Mouse (Mus musculus) liver, embryonic 14.5 days (tissue): ENCODE results near the gene Plppr1. TPM values are rescaled to one million over a fixed set of nuclear protein-coding genes. Genes with fewer than 3 reads are reported as not detected.

Source experiments
- ATAC-seq: fragments of 200-750 bp; cut with Nextera tagmentation; 2 replicates; pipeline ENCODE4 v1.8.0; 2017; ENCODE audit warnings: moderate number of reproducible peaks, mild to moderate bottlenecking, moderate library complexity; ENCODE audit not compliant: insufficient read depth
- DNase-seq, 3 experiments: peaks; one replicate each; pipeline ENCODE4 v3.0.0-alpha.2; 2012 to 2013; ENCODE audit warnings: low read depth in 3 of 3, low spot score in 3 of 3
- H3K27ac ChIP-seq: fragments of 300-500 bp; sonication (generic); 2 replicates; pipeline ENCODE4 v1.5.1; 2014; ENCODE audit warnings: moderate library complexity, mild to moderate bottlenecking, control low read depth, inconsistent platforms
- H3K27me3 ChIP-seq: fragments of 300-500 bp; sonication (generic); 2 replicates; pipeline ENCODE4 v1.6.1; 2014; ENCODE audit warnings: mild to moderate bottlenecking, low read length, moderate library complexity; ENCODE audit not compliant: control insufficient read depth, insufficient read depth
- H3K36me3 ChIP-seq: fragments of 300-500 bp; sonication (generic); replicated peaks from 2 replicates; pipeline ENCODE4 v1.6.1; 2014; ENCODE audit warnings: low read depth; ENCODE audit not compliant: control insufficient read depth, insufficient read depth
- H3K4me1 ChIP-seq, 2 experiments: fragments of 200-500 bp in 1 of 2; fragments of 300-500 bp in 1 of 2; sonication (generic) in 1 of 2; replicated peaks; 2 replicates each; pipeline ENCODE4 v1.6.1; 2012 to 2014; ENCODE audit warnings: antibody characterized with exemption in 1 of 2, inconsistent platforms in 1 of 2, low read length in 1 of 2; ENCODE audit not compliant: control insufficient read depth in 2 of 2, insufficient read depth in 2 of 2
- H3K4me2 ChIP-seq: fragments of 300-500 bp; sonication (generic); 2 replicates; pipeline ENCODE4 v1.6.1; 2014; ENCODE audit warnings: low read depth, mild to moderate bottlenecking, control low read depth, moderate library complexity
- H3K4me3 ChIP-seq, 2 experiments: fragments of 200-500 bp in 1 of 2; fragments of 300-500 bp in 1 of 2; sonication (generic) in 1 of 2; 2 replicates each; pipeline ENCODE4 v1.5.1; 2012 to 2014; ENCODE audit warnings: low read depth in 2 of 2, low read length in 2 of 2, mild to moderate bottlenecking in 2 of 2, control low read depth in 1 of 2, inconsistent platforms in 1 of 2, moderate library complexity in 1 of 2; ENCODE audit not compliant: insufficient read depth in 1 of 2
- H3K9ac ChIP-seq: fragments of 300-500 bp; sonication (generic); replicated peaks from 2 replicates; pipeline ENCODE4 v1.6.1; 2014; ENCODE audit warnings: mild to moderate bottlenecking, control low read depth, moderate library complexity
- H3K9me3 ChIP-seq: fragments of 300-500 bp; sonication (generic); 2 replicates; pipeline ENCODE4 v1.6.1; 2016; ENCODE audit warnings: low read length, mixed read lengths; ENCODE audit not compliant: control insufficient read depth
- CTCF ChIP-seq: IDR thresholded peaks from 2 replicates; pipeline ENCODE4 v1.5.1; 2016; ENCODE audit warnings: antibody characterized with exemption, low read depth, control low read depth
- EP300 ChIP-seq: IDR thresholded peaks from 2 replicates; pipeline ENCODE4 v1.6.1; 2016; ENCODE audit warnings: antibody characterized with exemption, low read depth
- WGBS: fragments of 180-500 bp; shearing (Covaris S2); extraction: QIAGEN DNeasy Blood & Tissue Kit; methylation state at CpG from one replicate; pipeline ENCODE4 v1.1.7; 2014; ENCODE audit not compliant: insufficient replicate concordance; 5-methylcytosine and 5-hydroxymethylcytosine counted together
- polyA plus RNA-seq, 2 experiments: library from polyadenylated mRNA; depleted of rRNA in 1 of 2; stranded (reverse) in 1 of 2; unstranded in 1 of 2; fragments of >200 nt; fragmentation: Nextera tagmentation in 1 of 2; extraction: Ambion mirVana in 1 of 2; gene quantifications; 2 replicates each; pipeline versions ENCODE4 v1.2.1 to v1.2.3; 2012 to 2014

Gene Plppr1
- polyA plus RNA-seq, 2 experiments = 0.11 to 0.34 TPM

- Histone ChIP-seq H3K4me2 (no peak overlapping the region), H3K9me3 (no peaks in the 10 kb centered on the region), H3K27me3 (no peaks in the 10 kb centered on the region), H3K9ac (no peak overlapping the region), H3K4me1 (no peaks in the 10 kb centered on the region), H3K36me3 (no peaks in the 10 kb centered on the region), H3K27ac (no peak overlapping the region), H3K4me3 (no peak overlapping the region)
- 47% methylated on average over 5 of the region's 5 CpGs for WGBS
- TF ChIP-seq EP300 (no peak), CTCF (no peak)
- ATAC-seq = no peak
- no peak for DNase-seq
Observed at GRCm38 (mm10) chr4:49109989-49110388, 50.9 kb downstream of the Plppr1 start.

GRCm38 (mm10) chr4:49118842-49119241 is 59.8 kb downstream of the Plppr1 start:
- H3K9me3 ChIP-seq = no peaks in the 10 kb centered on the region
- no peaks in the 10 kb centered on the region for H3K4me1 ChIP-seq
- H3K4me2 ChIP-seq = no peak overlapping the region
- 52% methylated on average over 2 of the region's 2 CpGs for WGBS
- TF ChIP-seq EP300 (no peak), CTCF (no peak)
- H3K9ac ChIP-seq = no peak overlapping the region
- no peak overlapping the region for H3K27ac ChIP-seq
- no peak overlapping the region for H3K4me3 ChIP-seq
- no peak for DNase-seq
- ATAC-seq = no peak
- H3K36me3 ChIP-seq = no peaks in the 10 kb centered on the region
- no peaks in the 10 kb centered on the region for H3K27me3 ChIP-seq

- no peak overlapping the region for H3K9ac ChIP-seq
- TF ChIP-seq CTCF (no peak), EP300 (no peak)
- H3K36me3 ChIP-seq = no peaks in the 10 kb centered on the region
- ATAC-seq (no peak), DNase-seq (no peak)
- 59% methylated on average over 4 of the region's 4 CpGs for WGBS
- no peak overlapping the region for H3K4me2 ChIP-seq
- no peaks in the 10 kb centered on the region for H3K27me3 ChIP-seq
- H3K4me3 ChIP-seq = no peak overlapping the region
- H3K9me3 ChIP-seq = no peaks in the 10 kb centered on the region
- H3K27ac ChIP-seq = no peak overlapping the region
- H3K4me1 ChIP-seq = no peaks in the 10 kb centered on the region
Observed at GRCm38 (mm10) chr4:49144798-49145197, 85.7 kb downstream of the Plppr1 start.

- no peak for ATAC-seq
- no peak overlapping the region for H3K9ac ChIP-seq
- no peaks in the 10 kb centered on the region for H3K9me3 ChIP-seq
- H3K4me3 ChIP-seq = no peak overlapping the region
- TF ChIP-seq EP300 = no peak
- no peak for TF ChIP-seq CTCF
- no peaks in the 10 kb centered on the region for H3K36me3 ChIP-seq
- H3K27me3 ChIP-seq = no peaks in the 10 kb centered on the region
- DNase-seq = no peak
- no peak overlapping the region for H3K4me2 ChIP-seq
- no peak overlapping the region for H3K27ac ChIP-seq
- no peaks in the 10 kb centered on the region for H3K4me1 ChIP-seq
- 54% methylated on average over 2 of the region's 2 CpGs for WGBS
Observed at GRCm38 (mm10) chr4:49148775-49149174, 89.7 kb downstream of the Plppr1 start.

- no peak overlapping the region for H3K4me2 ChIP-seq
- no peak overlapping the region for H3K4me3 ChIP-seq
- no peaks in the 10 kb centered on the region for H3K36me3 ChIP-seq
- no peaks in the 10 kb centered on the region for H3K9me3 ChIP-seq
- TF ChIP-seq CTCF = no peak
- no peak for TF ChIP-seq EP300
- DNase-seq (no peak), ATAC-seq (no peak)
- H3K4me1 ChIP-seq = no peaks in the 10 kb centered on the region
- 54% methylated on average over 2 of the region's 2 CpGs for WGBS
- H3K27me3 ChIP-seq = no peaks in the 10 kb centered on the region
- H3K9ac ChIP-seq = no peak overlapping the region
- no peak overlapping the region for H3K27ac ChIP-seq
Observed at GRCm38 (mm10) chr4:49149251-49149650, 90.2 kb downstream of the Plppr1 start.

- no peak for ATAC-seq
Observed at GRCm38 (mm10) chr4:49153849-49154248, 94.8 kb downstream of the Plppr1 start.

More at GRCm38 (mm10) chr4:49153849-49154248, 94.8 kb downstream of the Plppr1 start:
- 30% methylated on average over 5 of the region's 5 CpGs for WGBS
- no peak overlapping the region for H3K4me3 ChIP-seq
- no peaks in the 10 kb centered on the region for H3K4me1 ChIP-seq
- no peak overlapping the region for H3K27ac ChIP-seq
- H3K4me2 ChIP-seq = no peak overlapping the region
- H3K36me3 ChIP-seq = no peaks in the 10 kb centered on the region
- no peaks in the 10 kb centered on the region for H3K27me3 ChIP-seq
- H3K9me3 ChIP-seq = no peaks in the 10 kb centered on the region
- no peak overlapping the region for H3K9ac ChIP-seq
- DNase-seq = peak in 1 of 3 experiments; percentile 4
- no peak for TF ChIP-seq EP300
- peak; percentile 74 for TF ChIP-seq CTCF
